Mouse (Mus musculus) urinary bladder, adult 18-20 months (tissue): Measurements from ENCODE around the gene Ep300.
"Not testable (repeated sequence)": the region's sequence is repeated elsewhere in the genome, so short reads cannot be mapped to it uniquely, and the experiment has no call there.

Source experiments
- DNase-seq, 2 experiments: peaks; one replicate each; pipeline ENCODE4 v3.0.0; 2022; ENCODE audit warnings: low spot score in 2 of 2, mixed read lengths in 2 of 2

Ep300 gene

GRCm38 (mm10) chr15:81700601-81701000 is 115.5 kb downstream of the Ep300 start:
- DNase-seq, result no peak

- DNase-seq, result not testable (repeated sequence)
These were observed 116.2 kb downstream of the Ep300 start for GRCm38 (mm10) chr15:81701350-81701749.
